Mouse (Mus musculus): ENCODE measurements around the gene Adnp. TPM values are rescaled to one million over a fixed set of nuclear protein-coding genes. Genes with fewer than 3 reads are reported as not detected.

Gene Adnp
- polyA plus RNA-seq, 1 experiment from 2014 or later = 1.4 TPM

DNA sequence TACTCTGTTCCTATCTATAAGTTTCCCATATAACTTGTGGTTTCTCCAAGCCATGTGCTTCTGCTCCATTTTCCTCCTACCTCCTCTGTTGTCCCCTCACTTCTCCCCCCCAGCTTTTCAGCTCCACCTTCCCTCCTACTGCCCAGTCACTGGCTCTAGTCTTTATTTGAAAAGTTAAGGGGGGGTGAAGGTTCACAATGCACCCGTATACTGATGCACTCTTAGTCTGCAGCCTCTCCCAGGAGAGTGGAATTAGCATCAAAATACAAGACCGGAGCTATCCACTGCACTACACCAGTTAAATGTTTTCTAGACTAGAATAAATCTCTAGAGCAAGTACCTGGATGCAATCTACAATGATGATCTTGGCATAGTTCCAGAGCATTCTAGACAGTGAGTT, 11.2 kb downstream of the Adnp start:
- H3K9me3 ChIP-seq (replicated peaks; ENCODE audit: control insufficient read depth, low read length) = no peaks in the 10 kb centered on the region
- no peak overlapping the region for H3K4me2 ChIP-seq (ENCODE audit: low read depth, low read length)
- peaks cover 3% of the 10 kb centered on the region; the same call in 1 of the 2 replicates for H3K36me3 ChIP-seq (ENCODE audit: control insufficient read depth, insufficient read depth, low read length)
- H3K27ac ChIP-seq (ENCODE audit: low read length) = no peak overlapping the region
- WGBS = 52% methylated on average over 2 of the region's 2 CpGs
- no peak for ATAC-seq (ENCODE audit: insufficient read depth, low FRiP score)
- peaks cover 58% of the 10 kb centered on the region for H3K4me1 ChIP-seq (ENCODE audit: control insufficient read depth, insufficient read depth, low read length)
- H3K27me3 ChIP-seq (ENCODE audit: control insufficient read depth, insufficient read depth, low read length) = no peaks in the 10 kb centered on the region
- H3K4me3 ChIP-seq (replicated peaks; ENCODE audit: low read length) = no peak overlapping the region
- no peak overlapping the region for H3K9ac ChIP-seq (ENCODE audit: low read length)

DNA sequence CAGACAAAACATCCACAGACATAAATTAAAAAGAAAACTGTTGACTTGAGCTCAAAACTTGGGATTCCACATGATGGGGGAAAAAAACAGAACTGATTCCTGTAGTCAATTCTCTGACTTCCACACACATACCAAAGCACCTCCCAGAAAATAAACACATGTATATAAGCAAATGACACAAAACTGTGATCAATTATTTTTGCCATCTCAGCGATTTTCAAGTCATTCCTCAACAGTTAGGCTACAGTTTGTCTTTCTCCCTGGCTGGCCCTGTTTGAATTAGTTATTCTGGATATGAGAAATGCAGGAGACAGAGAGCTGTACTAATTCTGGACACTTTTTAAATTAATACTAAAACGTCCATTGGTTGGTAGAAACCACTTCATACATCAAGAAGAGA, 13.2 kb downstream of the Adnp start:
- 48% methylated on average over 2 of the region's 2 CpGs for WGBS
- Histone ChIP-seq H3K9me3 (replicated peaks; ENCODE audit: control insufficient read depth, low read length) (no peaks in the 10 kb centered on the region), H3K4me1 (ENCODE audit: control insufficient read depth, insufficient read depth, low read length) (peaks cover 47% of the 10 kb centered on the region), H3K4me3 (replicated peaks; ENCODE audit: low read length) (no peak overlapping the region), H3K4me2 (ENCODE audit: low read depth, low read length) (no peak overlapping the region), H3K9ac (ENCODE audit: low read length) (no peak overlapping the region), H3K36me3 (ENCODE audit: control insufficient read depth, insufficient read depth, low read length) (peaks cover 3% of the 10 kb centered on the region; the same call in 1 of the 2 replicates), H3K27ac (ENCODE audit: low read length) (no peak overlapping the region), H3K27me3 (ENCODE audit: control insufficient read depth, insufficient read depth, low read length) (no peaks in the 10 kb centered on the region)
- ATAC-seq (ENCODE audit: insufficient read depth, low FRiP score) = no peak

GRCm38 (mm10) chr2:168191856-168192255, 15.1 kb downstream of the Adnp start:
- Histone ChIP-seq H3K4me1 (ENCODE audit: control insufficient read depth, insufficient read depth, low read length) (peaks cover 39% of the 10 kb centered on the region), H3K4me2 (ENCODE audit: low read depth, low read length) (no peak overlapping the region), H3K27me3 (ENCODE audit: control insufficient read depth, insufficient read depth, low read length) (no peaks in the 10 kb centered on the region), H3K9ac (ENCODE audit: low read length) (no peak overlapping the region), H3K36me3 (ENCODE audit: control insufficient read depth, insufficient read depth, low read length) (peaks cover 6% of the 10 kb centered on the region; the same call in 1 of the 2 replicates), H3K4me3 (replicated peaks; ENCODE audit: low read length) (no peak overlapping the region), H3K27ac (ENCODE audit: low read length) (no peak overlapping the region), H3K9me3 (replicated peaks; ENCODE audit: control insufficient read depth, low read length) (no peaks in the 10 kb centered on the region)
- ATAC-seq (ENCODE audit: insufficient read depth, low FRiP score) = no peak
- 77% methylated on average over 2 of the region's 2 CpGs for WGBS

GRCm38 (mm10) chr2:168175946-168176345, 31.0 kb downstream of the Adnp start:
- Histone ChIP-seq H3K9me3 (replicated peaks; ENCODE audit: control insufficient read depth, low read length) (no peaks in the 10 kb centered on the region), H3K9ac (ENCODE audit: low read length) (no peak overlapping the region), H3K4me2 (ENCODE audit: low read depth, low read length) (no peak overlapping the region), H3K36me3 (ENCODE audit: control insufficient read depth, insufficient read depth, low read length) (0 out of 2 replicates have a peak, but pooled peaks cover 4% of the 10 kb centered on the region), H3K4me1 (ENCODE audit: control insufficient read depth, insufficient read depth, low read length) (no peaks in the 10 kb centered on the region), H3K27me3 (ENCODE audit: control insufficient read depth, insufficient read depth, low read length) (no peaks in the 10 kb centered on the region), H3K27ac (ENCODE audit: low read length) (no peak overlapping the region), H3K4me3 (replicated peaks; ENCODE audit: low read length) (no peak overlapping the region)
- 57% methylated on average over 7 of the region's 7 CpGs for WGBS
- no peak for ATAC-seq (ENCODE audit: insufficient read depth, low FRiP score)

- H3K4me3 ChIP-seq (replicated peaks; ENCODE audit: low read length) = peak overlapping the region; percentile 27
- H3K36me3 ChIP-seq (ENCODE audit: control insufficient read depth, insufficient read depth, low read length) = no peaks in the 10 kb centered on the region
- WGBS = 16% methylated on average over 13 of the region's 13 CpGs
- peak; percentile 82 for ATAC-seq (ENCODE audit: insufficient read depth, low FRiP score)
- H3K27ac ChIP-seq (ENCODE audit: low read length) = peak overlapping the region; percentile 83
- no peaks in the 10 kb centered on the region for H3K27me3 ChIP-seq (ENCODE audit: control insufficient read depth, insufficient read depth, low read length)
- H3K4me2 ChIP-seq (ENCODE audit: low read depth, low read length) = peak overlapping the region; percentile 49
- H3K9ac ChIP-seq (ENCODE audit: low read length) = peak overlapping the region; percentile 58
- peaks cover 36% of the 10 kb centered on the region for H3K4me1 ChIP-seq (ENCODE audit: control insufficient read depth, insufficient read depth, low read length)
- no peaks in the 10 kb centered on the region for H3K9me3 ChIP-seq (replicated peaks; ENCODE audit: control insufficient read depth, low read length)
Observed at GRCm38 (mm10) chr2:168170167-168170685, 36.7 kb downstream of the Adnp start.

DNA sequence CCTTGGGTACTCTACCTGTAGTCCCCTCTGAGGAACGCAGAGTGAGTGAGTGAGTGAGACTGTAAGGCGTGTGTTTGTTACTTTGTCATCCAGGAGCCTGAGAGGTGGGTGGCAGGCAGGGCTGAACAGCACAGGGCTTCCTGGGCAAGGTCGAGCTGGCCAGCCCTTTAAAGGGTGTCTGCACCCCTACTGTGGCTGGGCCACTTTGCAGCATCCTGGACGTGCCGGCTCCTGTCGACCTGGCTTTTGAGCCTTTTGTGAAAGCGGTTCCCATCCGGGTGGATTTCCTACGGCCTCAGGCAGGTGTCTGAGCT, 37.2 kb downstream of the Adnp start:
- 6% methylated on average over 9 of the region's 9 CpGs for WGBS
- Histone ChIP-seq H3K9me3 (replicated peaks; ENCODE audit: control insufficient read depth, low read length) (no peaks in the 10 kb centered on the region), H3K27ac (ENCODE audit: low read length) (peak overlapping the region; percentile 83), H3K9ac (ENCODE audit: low read length) (peak overlapping the region; percentile 58), H3K27me3 (ENCODE audit: control insufficient read depth, insufficient read depth, low read length) (no peaks in the 10 kb centered on the region), H3K4me2 (ENCODE audit: low read depth, low read length) (peak overlapping the region; percentile 49), H3K4me3 (replicated peaks; ENCODE audit: low read length) (peak overlapping the region; percentile 27), H3K4me1 (ENCODE audit: control insufficient read depth, insufficient read depth, low read length) (peaks cover 36% of the 10 kb centered on the region), H3K36me3 (ENCODE audit: control insufficient read depth, insufficient read depth, low read length) (no peaks in the 10 kb centered on the region)
- no peak; the same call in 1 of the 2 replicates for ATAC-seq (ENCODE audit: insufficient read depth, low FRiP score)

DNA sequence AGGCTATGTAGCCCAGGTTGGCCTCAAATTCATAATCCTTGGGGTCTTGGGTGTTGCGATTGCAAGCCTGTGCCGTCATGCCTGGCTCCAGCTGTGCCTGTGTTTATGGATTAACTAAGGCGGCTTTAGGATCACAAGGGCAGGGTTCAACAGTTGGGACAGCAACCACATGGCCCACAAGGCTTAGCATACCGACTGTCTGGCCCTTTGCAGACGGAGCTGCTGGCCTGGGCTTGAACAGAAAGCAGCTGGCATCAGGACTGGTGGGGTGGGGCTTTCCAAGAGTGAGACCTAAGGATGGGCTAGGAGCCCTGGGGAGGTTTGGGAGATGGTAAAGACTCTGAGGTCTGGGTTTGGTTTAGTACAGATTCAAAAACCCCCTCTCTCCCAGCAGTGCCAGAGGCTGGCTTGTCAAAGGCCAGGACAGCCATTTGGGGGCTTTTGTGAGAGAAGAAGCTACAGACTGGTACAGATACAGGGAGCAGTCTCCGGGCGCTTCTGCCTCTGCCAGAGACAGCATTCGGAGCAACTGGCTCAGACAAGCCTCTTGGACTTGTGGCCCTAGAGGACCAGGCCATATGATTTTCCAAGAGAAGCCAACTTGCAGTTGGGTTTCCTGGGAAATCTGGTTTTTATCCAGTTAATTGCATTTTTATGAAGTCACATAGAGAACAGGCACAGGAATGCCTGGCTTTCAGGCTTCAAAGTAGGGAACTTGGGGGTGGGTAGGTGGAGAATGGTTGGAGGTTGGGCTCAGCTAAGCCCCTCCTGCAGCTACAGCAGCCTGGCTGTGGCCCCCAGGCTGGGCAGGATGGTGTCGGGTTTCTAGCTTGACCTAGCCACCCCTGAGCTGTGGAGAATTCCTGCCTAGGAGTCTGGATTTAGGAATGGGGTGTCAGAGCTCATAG, 37.8 kb downstream of the Adnp start:
- peak; percentile 63; the same call in 1 of the 2 replicates for ATAC-seq (ENCODE audit: insufficient read depth, low FRiP score)
- H3K9ac ChIP-seq (ENCODE audit: low read length) = peak overlapping the region; percentile 58
- WGBS = 40% methylated on average over 9 of the region's 9 CpGs
- H3K4me3 ChIP-seq (replicated peaks; ENCODE audit: low read length) = no peak overlapping the region
- no peaks in the 10 kb centered on the region for H3K9me3 ChIP-seq (replicated peaks; ENCODE audit: control insufficient read depth, low read length)
- no peaks in the 10 kb centered on the region for H3K36me3 ChIP-seq (ENCODE audit: control insufficient read depth, insufficient read depth, low read length)
- H3K4me1 ChIP-seq (ENCODE audit: control insufficient read depth, insufficient read depth, low read length) = peaks cover 36% of the 10 kb centered on the region
- H3K4me2 ChIP-seq (ENCODE audit: low read depth, low read length) = peak overlapping the region; percentile 49
- no peaks in the 10 kb centered on the region for H3K27me3 ChIP-seq (ENCODE audit: control insufficient read depth, insufficient read depth, low read length)
- H3K27ac ChIP-seq (ENCODE audit: low read length) = peak overlapping the region; percentile 83

- no peaks in the 10 kb centered on the region for H3K36me3 ChIP-seq (ENCODE audit: control insufficient read depth, insufficient read depth, low read length)
Observed at GRCm38 (mm10) chr2:168167781-168168180, 39.1 kb downstream of the Adnp start.

DNA sequence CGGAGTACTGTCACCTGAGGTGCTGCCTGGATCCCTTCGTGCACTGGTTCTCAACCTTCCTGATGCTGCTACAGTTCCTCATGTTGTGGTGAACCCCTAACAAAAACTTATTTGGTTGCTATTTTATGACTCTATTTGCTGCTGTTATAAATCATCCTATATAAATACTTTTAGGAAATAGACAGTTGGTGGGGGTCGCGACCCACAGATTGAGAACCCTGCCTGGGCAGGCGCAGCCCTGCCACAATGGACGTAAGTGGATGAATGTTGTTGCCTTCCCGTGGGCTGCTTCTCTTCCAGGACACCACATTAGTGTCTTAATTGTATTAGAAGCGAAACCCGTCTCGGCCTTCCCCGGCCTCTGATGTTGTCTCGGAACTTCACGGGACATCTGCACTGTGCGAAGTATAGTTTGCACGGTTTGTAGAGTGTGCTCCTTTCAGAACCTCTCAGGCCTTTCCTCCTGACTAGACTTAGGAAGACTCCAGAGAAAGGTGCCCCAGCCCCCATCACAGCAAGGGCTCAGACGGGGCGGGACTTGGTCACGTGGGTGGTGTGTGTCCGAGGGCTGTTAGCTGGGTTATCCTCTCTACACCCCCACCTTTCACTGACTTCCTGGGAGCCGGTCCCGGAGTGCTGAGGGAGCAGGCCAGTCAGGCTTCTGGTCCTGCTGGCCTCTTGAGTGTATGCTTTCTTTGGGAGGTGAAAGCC, 40.0 kb downstream of the Adnp start:
- Histone ChIP-seq H3K4me2 (ENCODE audit: low read depth, low read length) (peak overlapping the region; percentile 12; the same call in 1 of the 2 replicates), H3K36me3 (ENCODE audit: control insufficient read depth, insufficient read depth, low read length) (no peaks in the 10 kb centered on the region), H3K27me3 (ENCODE audit: control insufficient read depth, insufficient read depth, low read length) (no peaks in the 10 kb centered on the region), H3K4me1 (ENCODE audit: control insufficient read depth, insufficient read depth, low read length) (peaks cover 36% of the 10 kb centered on the region), H3K27ac (ENCODE audit: low read length) (no peak overlapping the region; the same call in 1 of the 2 replicates), H3K4me3 (replicated peaks; ENCODE audit: low read length) (no peak overlapping the region), H3K9ac (ENCODE audit: low read length) (peak overlapping the region; percentile 48), H3K9me3 (replicated peaks; ENCODE audit: control insufficient read depth, low read length) (no peaks in the 10 kb centered on the region)
- 39% methylated on average over 21 of the region's 21 CpGs for WGBS
- no peak for ATAC-seq (ENCODE audit: insufficient read depth, low FRiP score)

More at GRCm38 (mm10) chr2:168167781-168168180, 39.1 kb downstream of the Adnp start:
- Histone ChIP-seq H3K27ac (ENCODE audit: low read length) (no peak overlapping the region), H3K4me2 (ENCODE audit: low read depth, low read length) (no peak overlapping the region), H3K9ac (ENCODE audit: low read length) (no peak overlapping the region), H3K9me3 (replicated peaks; ENCODE audit: control insufficient read depth, low read length) (no peaks in the 10 kb centered on the region), H3K27me3 (ENCODE audit: control insufficient read depth, insufficient read depth, low read length) (no peaks in the 10 kb centered on the region), H3K4me1 (ENCODE audit: control insufficient read depth, insufficient read depth, low read length) (peaks cover 36% of the 10 kb centered on the region), H3K4me3 (replicated peaks; ENCODE audit: low read length) (no peak overlapping the region)
- no peak for ATAC-seq (ENCODE audit: insufficient read depth, low FRiP score)
- 53% methylated on average over 3 of the region's 3 CpGs for WGBS

All from stomach, embryonic 16.5 days (tissue).